Mouse (Mus musculus) embryonic facial prominence, embryonic 14.5 days (tissue): ENCODE results near the gene Pfkfb3. TPM values are rescaled to one million over a fixed set of nuclear protein-coding genes. Genes with fewer than 3 reads are reported as not detected.

Experiments used
- ATAC-seq: fragments of 200-750 bp; cut with Nextera tagmentation; 2 replicates; pipeline ENCODE4 v1.8.0; 2017; ENCODE audit warnings: low read depth, moderate number of reproducible peaks, moderate TSS enrichment
- DNase-seq: peaks from one replicate; pipeline ENCODE4 v3.0.0-alpha.2; 2015; ENCODE audit warnings: low spot score
- H3K27ac ChIP-seq: fragments of 300-500 bp; sonication (generic); replicated peaks from 2 replicates; pipeline ENCODE4 v1.5.1; 2014; ENCODE audit warnings: low read depth, mild to moderate bottlenecking, low read length, moderate library complexity
- H3K27me3 ChIP-seq: fragments of 300-500 bp; sonication (generic); replicated peaks from 2 replicates; pipeline ENCODE4 v1.6.1; 2014; ENCODE audit warnings: low read length; ENCODE audit not compliant: control insufficient read depth, insufficient read depth
- H3K36me3 ChIP-seq: fragments of 300-500 bp; sonication (generic); 2 replicates; pipeline ENCODE4 v1.6.1; 2014; ENCODE audit warnings: low read length, mixed read lengths; ENCODE audit not compliant: control insufficient read depth, insufficient read depth
- H3K4me1 ChIP-seq: fragments of 300-500 bp; sonication (generic); 2 replicates; pipeline ENCODE4 v1.6.1; 2014; ENCODE audit warnings: antibody characterized with exemption, low read length; ENCODE audit not compliant: control insufficient read depth, insufficient read depth
- H3K4me2 ChIP-seq: fragments of 300-500 bp; sonication (generic); 2 replicates; pipeline ENCODE4 v1.6.1; 2014; ENCODE audit warnings: low read depth, mild to moderate bottlenecking, low read length, moderate library complexity, mixed read lengths
- H3K4me3 ChIP-seq: fragments of 300-500 bp; sonication (generic); 2 replicates; pipeline ENCODE4 v1.5.1; 2014; ENCODE audit warnings: low read depth, mild to moderate bottlenecking, low read length
- H3K9ac ChIP-seq: fragments of 300-500 bp; sonication (generic); 2 replicates; pipeline ENCODE4 v1.6.1; 2014; ENCODE audit warnings: low read depth, mild to moderate bottlenecking, low read length, moderate library complexity, mixed read lengths
- H3K9me3 ChIP-seq: fragments of 300-500 bp; sonication (generic); 2 replicates; pipeline ENCODE4 v1.6.1; 2016; ENCODE audit warnings: low read length; ENCODE audit not compliant: control insufficient read depth
- WGBS: fragments of 180-500 bp; shearing (Covaris S2); extraction: QIAGEN DNeasy Blood & Tissue Kit; methylation state at CpG from one replicate; pipeline ENCODE4 v1.1.7; 2014; 5-methylcytosine and 5-hydroxymethylcytosine counted together
- polyA plus RNA-seq: library from polyadenylated mRNA; unstranded; fragments of >200 nt; fragmentation: Nextera tagmentation; extraction: Ambion mirVana; gene quantifications from 2 replicates; pipeline ENCODE4 v1.2.1, GENCODE M21; 2014

The Pfkfb3 gene
- polyA plus RNA-seq, 1 experiment from 2014 or later = 9.2 TPM

DNA sequence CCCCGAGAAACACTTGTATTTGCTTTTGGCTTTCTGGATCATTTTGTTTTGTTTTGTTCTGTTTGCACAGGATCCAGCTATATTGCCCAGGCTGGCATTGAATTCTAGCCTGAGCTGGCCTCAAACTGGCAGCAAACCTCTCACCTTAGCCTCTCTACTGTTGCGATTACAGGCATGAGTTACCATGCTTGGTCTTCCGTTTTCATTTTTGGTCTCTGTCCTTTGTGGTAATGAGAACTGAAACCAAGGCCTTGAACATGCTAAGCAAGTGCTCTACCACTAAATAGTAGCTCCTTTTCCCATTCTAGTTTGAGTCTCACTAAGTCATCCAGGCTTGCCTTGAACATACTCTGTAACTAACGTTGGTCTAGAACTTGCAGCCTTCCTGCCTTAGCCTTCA lies 63.3 kb downstream of the Pfkfb3 start:
- H3K27ac ChIP-seq = no peak overlapping the region
- H3K4me3 ChIP-seq = no peak overlapping the region
- H3K9ac ChIP-seq = no peak overlapping the region
- WGBS = 93% methylated on average over 4 of the region's 4 CpGs
- ATAC-seq (no peak), DNase-seq (no peak)
- H3K36me3 ChIP-seq = peaks cover 70% of the 10 kb centered on the region
- no peaks in the 10 kb centered on the region for H3K4me1 ChIP-seq
- H3K9me3 ChIP-seq = no peaks in the 10 kb centered on the region
- no peaks in the 10 kb centered on the region for H3K27me3 ChIP-seq
- no peak overlapping the region for H3K4me2 ChIP-seq

DNA sequence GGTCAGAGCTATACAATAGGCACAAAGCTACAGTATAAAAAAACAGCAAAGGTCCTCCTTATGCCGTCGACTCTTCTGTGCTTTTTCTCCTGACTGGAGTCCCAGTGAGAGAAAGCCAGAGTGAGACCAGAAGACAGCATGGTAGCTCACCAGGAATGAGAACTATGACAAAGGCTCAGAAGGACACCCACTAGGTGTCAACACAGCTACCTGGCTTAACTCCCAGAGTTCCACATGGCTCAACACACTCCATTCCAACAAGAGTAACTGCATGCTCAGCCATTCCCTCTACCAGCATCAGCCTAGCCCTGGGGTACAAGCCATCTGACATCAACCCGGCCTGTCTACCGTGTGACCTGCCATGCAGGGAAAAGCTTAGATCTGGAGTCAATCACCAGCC lies 70.7 kb downstream of the Pfkfb3 start:
- no peak for DNase-seq
- Histone ChIP-seq H3K9me3 (no peaks in the 10 kb centered on the region), H3K36me3 (peaks cover 92% of the 10 kb centered on the region), H3K4me3 (no peak overlapping the region), H3K27me3 (no peaks in the 10 kb centered on the region), H3K9ac (no peak overlapping the region), H3K4me1 (no peaks in the 10 kb centered on the region), H3K4me2 (no peak overlapping the region), H3K27ac (no peak overlapping the region)
- 88% methylated on average over 4 of the region's 4 CpGs for WGBS
- ATAC-seq = no peak

DNA sequence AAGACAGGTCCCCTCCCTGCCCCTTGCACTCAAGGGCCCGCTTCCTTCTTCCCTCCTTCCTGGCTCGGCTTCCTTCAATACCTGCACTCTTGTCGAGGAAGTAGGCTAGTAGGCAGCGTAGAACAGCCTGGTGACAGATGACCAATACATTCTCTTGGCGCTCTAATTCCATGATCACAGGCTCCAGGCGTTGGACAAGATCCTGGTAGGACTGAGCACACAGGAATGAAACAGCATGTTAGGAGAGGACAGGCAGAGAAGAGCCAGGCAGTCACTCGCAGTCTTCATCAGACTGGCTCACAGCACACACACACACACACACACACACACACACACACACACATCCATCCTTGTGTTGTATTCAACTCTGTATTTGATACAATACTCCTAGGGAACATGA lies 71.5 kb downstream of the Pfkfb3 start:
- DNase-seq = no peak
- no peak overlapping the region for H3K4me2 ChIP-seq
- no peaks in the 10 kb centered on the region for H3K4me1 ChIP-seq
- H3K9ac ChIP-seq = no peak overlapping the region
- WGBS = 90% methylated on average over 7 of the region's 7 CpGs
- no peak for ATAC-seq
- no peaks in the 10 kb centered on the region for H3K27me3 ChIP-seq
- H3K36me3 ChIP-seq = peaks cover 91% of the 10 kb centered on the region
- no peak overlapping the region for H3K27ac ChIP-seq
- no peaks in the 10 kb centered on the region for H3K9me3 ChIP-seq
- H3K4me3 ChIP-seq = no peak overlapping the region

DNA sequence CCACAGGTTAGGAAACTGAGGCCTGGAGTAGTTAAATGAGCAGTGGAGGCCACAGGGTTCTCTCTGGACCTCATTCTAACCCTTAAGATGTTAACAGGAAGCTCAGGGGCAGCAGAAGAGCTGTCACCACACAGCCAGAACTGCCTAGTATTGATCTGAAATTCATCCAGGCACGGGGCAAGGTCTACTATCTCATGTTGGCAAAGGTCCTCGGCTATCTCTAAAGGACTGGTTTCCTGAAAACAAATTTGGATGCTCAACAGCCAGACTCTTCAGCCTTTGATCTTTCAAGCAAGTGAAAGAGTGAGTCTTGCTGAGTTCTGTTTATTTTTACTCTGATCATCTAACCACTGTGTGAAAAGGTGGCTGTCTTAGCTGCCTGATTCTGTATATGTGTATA lies 74.9 kb downstream of the Pfkfb3 start:
- H3K27me3 ChIP-seq = no peaks in the 10 kb centered on the region

DNA sequence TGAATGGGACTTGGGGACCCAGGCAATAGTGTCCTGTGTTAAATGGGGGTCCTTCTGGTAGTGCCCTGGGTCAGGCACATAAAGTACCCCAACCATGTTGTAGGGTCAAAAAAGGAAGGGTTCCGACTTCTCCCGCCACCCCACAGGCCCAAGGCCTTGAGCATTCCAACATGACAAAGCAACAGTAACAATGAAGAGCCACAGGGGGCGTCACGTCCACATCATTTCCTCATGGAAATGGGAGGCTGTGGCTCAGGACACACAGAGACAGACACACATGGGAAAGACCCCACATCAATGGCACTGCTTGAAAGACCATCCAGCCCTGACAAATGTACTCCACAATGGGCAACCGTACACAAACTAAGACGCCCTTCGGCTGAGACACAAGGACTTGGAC lies 78.6 kb downstream of the Pfkfb3 start:
- H3K27me3 ChIP-seq = no peaks in the 10 kb centered on the region
- no peak overlapping the region for H3K9ac ChIP-seq
- no peaks in the 10 kb centered on the region for H3K4me1 ChIP-seq
- no peak overlapping the region for H3K4me3 ChIP-seq
- 90% methylated on average over 7 of the region's 7 CpGs for WGBS
- peaks cover 89% of the 10 kb centered on the region for H3K36me3 ChIP-seq
- ATAC-seq (no peak), DNase-seq (no peak)
- H3K9me3 ChIP-seq = no peaks in the 10 kb centered on the region
- no peak overlapping the region for H3K4me2 ChIP-seq
- H3K27ac ChIP-seq = no peak overlapping the region

More for the DNA sequence above, 74.9 kb downstream of the Pfkfb3 start:
- Histone ChIP-seq H3K9ac (no peak overlapping the region), H3K36me3 (peaks cover 90% of the 10 kb centered on the region), H3K9me3 (no peaks in the 10 kb centered on the region), H3K4me2 (no peak overlapping the region), H3K4me1 (no peaks in the 10 kb centered on the region), H3K27ac (no peak overlapping the region), H3K4me3 (no peak overlapping the region)
- WGBS = 84% methylated on average over 2 of the region's 2 CpGs
- ATAC-seq = no peak
- DNase-seq = no peak

DNA sequence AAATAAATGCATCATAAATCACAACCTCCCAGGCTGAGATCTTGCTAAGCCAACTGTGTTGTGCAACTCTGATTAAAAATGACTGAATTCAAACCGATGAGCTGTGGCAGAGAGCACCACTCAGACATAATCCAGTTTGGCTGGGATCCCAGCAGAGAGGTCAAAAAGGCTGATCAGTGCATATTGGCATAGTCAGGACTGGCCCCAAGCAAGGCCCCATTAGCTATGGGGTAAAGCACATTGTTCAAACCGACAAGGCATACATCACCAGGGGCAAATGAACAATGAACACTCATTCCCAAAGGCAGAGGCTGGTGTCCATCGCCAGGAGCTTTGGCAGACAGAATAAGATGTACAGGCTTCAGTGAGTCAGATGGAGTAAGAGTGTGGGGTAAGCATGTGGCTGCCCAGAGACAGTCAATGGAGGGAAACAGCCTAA lies 89.2 kb downstream of the Pfkfb3 start:
- no peaks in the 10 kb centered on the region for H3K4me1 ChIP-seq
- 0 out of 2 replicates have a peak, but pooled peaks cover under 1% of the 10 kb centered on the region for H3K36me3 ChIP-seq
- 69% methylated on average over 3 of the region's 3 CpGs for WGBS
- no peaks in the 10 kb centered on the region for H3K27me3 ChIP-seq
- H3K4me2 ChIP-seq = no peak overlapping the region
- peak; percentile 50; the same call in 1 of the 2 replicates for ATAC-seq
- H3K27ac ChIP-seq = no peak overlapping the region
- no peak overlapping the region for H3K4me3 ChIP-seq
- no peaks in the 10 kb centered on the region for H3K9me3 ChIP-seq
- no peak overlapping the region for H3K9ac ChIP-seq
- DNase-seq = peak; percentile 27

DNA sequence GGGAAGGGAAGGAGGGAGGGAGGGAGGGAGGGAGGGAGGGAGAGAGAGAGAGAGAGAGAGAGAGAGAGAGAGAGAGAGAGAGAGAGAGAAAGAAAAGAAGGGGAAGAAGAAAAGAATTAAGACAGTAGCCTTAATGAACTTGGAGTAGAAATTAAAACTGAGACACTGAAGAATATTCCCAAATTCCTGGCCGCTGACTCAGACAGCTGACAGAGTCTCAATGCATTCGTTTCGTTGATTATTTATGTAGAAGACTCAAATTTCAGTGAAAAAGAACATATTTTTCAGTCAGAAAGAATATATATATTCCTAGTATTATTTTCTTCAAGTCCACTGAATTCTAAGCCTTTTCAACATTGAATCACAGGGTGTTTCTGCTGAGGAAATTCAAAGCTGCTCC lies 92.9 kb downstream of the Pfkfb3 start:
- Histone ChIP-seq H3K9ac (no peak overlapping the region), H3K27me3 (no peaks in the 10 kb centered on the region), H3K9me3 (no peaks in the 10 kb centered on the region), H3K36me3 (no peaks in the 10 kb centered on the region), H3K4me3 (no peak overlapping the region), H3K4me1 (no peaks in the 10 kb centered on the region), H3K27ac (no peak overlapping the region), H3K4me2 (no peak overlapping the region)
- ATAC-seq (no peak), DNase-seq (no peak)
- 51% methylated on average over 3 of the region's 3 CpGs for WGBS

DNA sequence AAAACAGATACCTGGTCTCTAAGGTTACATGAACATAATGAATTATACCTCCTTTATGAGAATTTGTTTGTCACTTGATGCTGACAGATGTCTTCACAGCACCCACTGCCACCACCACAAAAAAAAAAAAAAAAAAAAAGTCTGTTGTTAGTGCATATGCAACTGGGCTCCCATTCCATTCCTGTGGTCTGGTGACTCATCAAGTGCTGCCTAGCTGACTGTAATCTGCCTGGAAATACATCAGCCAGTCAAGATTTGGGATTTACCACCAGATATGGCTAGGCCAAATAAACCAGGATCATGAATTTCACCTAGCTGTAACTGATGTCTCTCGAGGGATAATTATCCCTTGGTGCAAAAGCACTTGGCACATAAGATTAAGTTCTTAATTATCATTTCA lies 95.4 kb downstream of the Pfkfb3 start:
- Histone ChIP-seq H3K4me2 (no peak overlapping the region), H3K9me3 (no peaks in the 10 kb centered on the region), H3K4me1 (no peaks in the 10 kb centered on the region), H3K36me3 (no peaks in the 10 kb centered on the region), H3K27ac (no peak overlapping the region), H3K27me3 (no peaks in the 10 kb centered on the region), H3K4me3 (no peak overlapping the region), H3K9ac (no peak overlapping the region)
- WGBS = 94% methylated on average over 1 of the region's 1 CpGs
- peak; percentile 17 for DNase-seq
- no peak for ATAC-seq

DNA sequence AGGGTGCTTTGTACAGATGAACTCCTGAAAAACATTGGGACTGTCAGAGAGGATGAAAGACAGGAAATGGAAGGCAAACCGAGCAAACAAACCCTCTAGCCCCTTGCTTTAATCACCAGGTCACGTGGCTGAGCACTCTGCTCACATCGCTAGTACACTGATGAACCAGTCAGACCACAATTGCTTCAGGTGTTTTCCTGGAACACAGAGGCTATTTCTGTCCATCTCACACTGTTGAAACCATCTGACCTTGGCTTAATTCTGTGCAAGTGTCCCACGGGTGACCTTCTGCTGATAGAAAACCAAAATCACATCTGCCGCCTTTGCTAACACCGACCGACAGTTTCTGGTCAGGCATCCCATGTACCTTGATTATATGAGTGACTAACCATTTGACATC lies 96.0 kb downstream of the Pfkfb3 start:
- 61% methylated on average over 7 of the region's 7 CpGs for WGBS
- Histone ChIP-seq H3K27ac (no peak overlapping the region), H3K9ac (no peak overlapping the region), H3K4me1 (no peaks in the 10 kb centered on the region), H3K36me3 (no peaks in the 10 kb centered on the region), H3K9me3 (no peaks in the 10 kb centered on the region), H3K27me3 (no peaks in the 10 kb centered on the region), H3K4me3 (no peak overlapping the region), H3K4me2 (no peak overlapping the region)
- DNase-seq (peak; percentile 31), ATAC-seq (no peak; the same call in 1 of the 2 replicates)
